Mouse (Mus musculus): ENCODE data around the gene Phyhipl. TPM values are rescaled to one million over a fixed set of nuclear protein-coding genes. Genes with fewer than 3 reads are reported as not detected.

Gene Phyhipl
- polyA plus RNA-seq, 1 experiment from 2014 or later, result 1.0 TPM

DNA sequence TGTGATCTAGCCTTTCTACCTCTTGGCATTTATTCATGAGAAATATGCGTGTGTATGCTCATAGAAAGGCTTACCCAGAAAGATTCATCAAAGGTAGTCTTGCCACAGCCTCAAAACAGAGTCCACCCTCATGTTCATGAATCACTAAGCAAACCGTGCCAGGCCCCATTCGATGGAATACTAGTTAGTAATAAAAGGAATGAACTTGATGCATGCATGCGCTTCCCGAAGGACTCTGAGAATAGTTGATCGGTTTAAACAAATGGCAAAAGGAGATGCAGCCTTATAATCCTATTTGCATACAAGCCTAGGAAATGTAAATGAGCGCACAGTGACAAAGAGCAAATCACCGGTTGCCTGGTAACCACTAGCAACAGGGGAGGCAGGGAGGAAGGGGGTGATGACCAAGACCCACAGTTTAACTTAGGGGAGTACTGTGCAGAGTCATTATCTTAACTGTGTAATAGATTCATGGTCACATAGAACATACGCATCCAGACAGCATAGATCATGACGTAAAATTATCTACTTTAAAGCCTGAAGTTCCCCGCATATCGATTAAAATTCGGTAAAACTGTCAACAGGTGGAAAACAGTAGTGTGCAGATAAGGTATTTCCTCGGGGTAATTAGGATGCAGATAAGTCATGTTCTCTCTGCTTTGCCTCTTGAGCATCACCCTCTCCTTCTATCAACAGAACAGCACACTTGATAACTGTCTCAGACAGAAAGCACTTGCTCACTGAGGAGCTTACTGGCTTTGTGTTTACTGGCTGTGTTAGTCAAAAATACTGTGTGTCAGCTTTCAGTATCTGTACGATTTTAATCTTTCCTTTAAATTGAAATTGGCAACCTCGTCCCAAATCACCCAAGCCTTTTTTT, 3.8 kb downstream of the Phyhipl start:
- no peak for ATAC-seq (ENCODE audit: insufficient read depth)
- H3K4me1 ChIP-seq (ENCODE audit: insufficient read depth), result no peaks in the 10 kb centered on the region

DNA sequence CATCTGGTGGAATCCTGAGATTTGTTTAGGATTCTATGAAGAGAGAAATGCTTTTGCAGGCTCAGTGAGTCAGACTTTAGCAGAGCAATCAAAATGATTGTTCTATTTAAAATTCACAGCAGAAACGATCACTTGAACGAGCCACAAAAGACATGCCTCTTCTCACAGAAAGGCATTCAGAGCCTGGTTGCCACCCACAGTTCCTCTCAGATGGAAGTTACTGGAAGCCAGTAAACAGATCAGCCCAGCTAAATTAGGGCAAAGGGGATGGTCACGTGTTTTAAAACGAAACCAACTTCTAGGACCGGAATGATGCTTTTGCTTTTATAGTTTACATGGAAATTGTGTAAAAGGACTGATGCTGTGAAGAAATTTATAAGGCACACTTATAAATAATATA, 6.9 kb downstream of the Phyhipl start:
- ATAC-seq (ENCODE audit: insufficient read depth), result no peak
- DNase-seq, result no peak

More for the DNA sequence above, 3.8 kb downstream of the Phyhipl start:
- Histone ChIP-seq H3K9ac (no peak overlapping the region), H3K27ac (ENCODE audit: low read depth) (no peak overlapping the region), H3K36me3 (ENCODE audit: insufficient read depth) (no peaks in the 10 kb centered on the region), H3K9me3 (ENCODE audit: low read depth, low read length) (no peaks in the 10 kb centered on the region), H3K4me2 (no peak overlapping the region), H3K27me3 (ENCODE audit: insufficient read depth, low read length) (no peaks in the 10 kb centered on the region), H3K4me3 (ENCODE audit: low read depth, low read length) (no peak overlapping the region)
- 56% methylated on average over 16 of the region's 16 CpGs for WGBS
- no peak for DNase-seq
- no peak for TF ChIP-seq CTCF (IDR thresholded peaks at IDR 0.05; ENCODE audit: low read depth)

DNA sequence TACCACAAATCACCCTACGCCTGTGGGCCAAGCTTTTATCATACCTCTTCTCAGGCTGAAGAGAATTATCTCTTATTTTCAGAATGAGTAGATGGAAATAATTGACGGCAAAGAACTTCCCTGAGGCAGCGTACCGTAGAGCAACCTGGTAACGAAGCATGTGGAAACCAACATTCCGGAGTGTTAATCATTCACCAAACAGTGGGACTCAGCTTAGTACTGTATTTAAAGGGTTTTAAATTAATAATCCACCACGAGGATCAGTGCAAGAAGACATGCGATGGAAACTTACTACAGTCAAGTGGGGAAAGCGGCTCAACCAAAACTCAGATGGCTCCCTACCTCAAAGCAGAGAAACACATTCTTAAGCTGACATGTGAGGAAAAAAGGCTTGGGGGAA, 12.6 kb downstream of the Phyhipl start:
- ATAC-seq (ENCODE audit: insufficient read depth) (no peak; the same call in 1 of the 2 replicates), DNase-seq (peak; percentile 39)
- 67% methylated on average over 9 of the region's 9 CpGs for WGBS
- Histone ChIP-seq H3K27ac (ENCODE audit: low read depth) (no peak overlapping the region), H3K9me3 (ENCODE audit: low read depth, low read length) (no peaks in the 10 kb centered on the region), H3K27me3 (ENCODE audit: insufficient read depth, low read length) (no peaks in the 10 kb centered on the region), H3K4me1 (ENCODE audit: insufficient read depth) (no peaks in the 10 kb centered on the region), H3K4me3 (ENCODE audit: low read depth, low read length) (no peak overlapping the region), H3K9ac (no peak overlapping the region), H3K36me3 (ENCODE audit: insufficient read depth) (no peaks in the 10 kb centered on the region), H3K4me2 (no peak overlapping the region)
- no peak for TF ChIP-seq CTCF (IDR thresholded peaks at IDR 0.05; ENCODE audit: low read depth)

More for the DNA sequence above, 6.9 kb downstream of the Phyhipl start:
- no peaks in the 10 kb centered on the region for H3K4me1 ChIP-seq (ENCODE audit: insufficient read depth)
- no peaks in the 10 kb centered on the region for H3K27me3 ChIP-seq (ENCODE audit: insufficient read depth, low read length)
- WGBS, result 64% methylated on average over 5 of the region's 5 CpGs
- no peak overlapping the region for H3K4me2 ChIP-seq
- H3K36me3 ChIP-seq (ENCODE audit: insufficient read depth), result no peaks in the 10 kb centered on the region
- no peak overlapping the region for H3K27ac ChIP-seq (ENCODE audit: low read depth)
- H3K4me3 ChIP-seq (ENCODE audit: low read depth, low read length), result no peak overlapping the region
- no peaks in the 10 kb centered on the region for H3K9me3 ChIP-seq (ENCODE audit: low read depth, low read length)
- no peak overlapping the region for H3K9ac ChIP-seq
- TF ChIP-seq CTCF (IDR thresholded peaks at IDR 0.05; ENCODE audit: low read depth), result no peak

DNA sequence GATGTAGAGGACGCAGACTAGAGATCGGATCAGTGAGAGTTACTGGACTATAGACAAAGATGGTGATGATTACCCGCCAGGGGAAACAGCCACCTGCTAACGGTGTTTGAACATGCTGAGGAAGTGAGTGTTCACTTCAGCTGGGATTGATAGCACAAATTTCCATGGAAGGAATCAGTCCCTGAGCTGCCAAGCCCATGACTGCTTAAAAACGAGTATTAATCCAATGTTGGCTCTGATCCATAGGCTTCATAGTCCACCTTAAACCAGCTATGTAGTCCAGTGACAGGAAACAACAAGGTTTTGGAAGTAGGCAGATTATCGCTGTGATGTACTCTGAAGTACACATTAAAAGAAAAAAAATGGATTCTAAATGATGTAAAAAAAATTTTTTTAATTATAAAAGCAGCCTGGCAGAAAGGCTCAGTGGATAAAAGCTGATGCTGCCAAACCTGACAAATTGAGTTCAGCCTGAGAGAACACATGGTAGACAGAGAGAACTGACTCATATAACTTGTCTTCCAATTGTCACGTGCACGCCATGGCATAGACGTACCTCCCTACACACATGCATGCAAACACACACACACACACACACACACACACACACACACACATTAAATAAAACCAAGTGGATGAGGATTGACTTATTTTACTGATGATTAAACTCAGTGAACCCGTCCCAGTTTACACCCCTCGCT, 14.7 kb downstream of the Phyhipl start:
- DNase-seq (no peak), ATAC-seq (ENCODE audit: insufficient read depth) (no peak)
- no peaks in the 10 kb centered on the region for H3K27me3 ChIP-seq (ENCODE audit: insufficient read depth, low read length)
- no peaks in the 10 kb centered on the region for H3K4me1 ChIP-seq (ENCODE audit: insufficient read depth)
- H3K4me3 ChIP-seq (ENCODE audit: low read depth, low read length), result no peak overlapping the region
- no peak overlapping the region for H3K9ac ChIP-seq
- H3K9me3 ChIP-seq (ENCODE audit: low read depth, low read length), result no peaks in the 10 kb centered on the region
- WGBS, result 73% methylated on average over 11 of the region's 11 CpGs
- H3K27ac ChIP-seq (ENCODE audit: low read depth), result no peak overlapping the region
- TF ChIP-seq CTCF (IDR thresholded peaks at IDR 0.05; ENCODE audit: low read depth), result no peak
- H3K36me3 ChIP-seq (ENCODE audit: insufficient read depth), result no peaks in the 10 kb centered on the region
- H3K4me2 ChIP-seq, result no peak overlapping the region

DNA sequence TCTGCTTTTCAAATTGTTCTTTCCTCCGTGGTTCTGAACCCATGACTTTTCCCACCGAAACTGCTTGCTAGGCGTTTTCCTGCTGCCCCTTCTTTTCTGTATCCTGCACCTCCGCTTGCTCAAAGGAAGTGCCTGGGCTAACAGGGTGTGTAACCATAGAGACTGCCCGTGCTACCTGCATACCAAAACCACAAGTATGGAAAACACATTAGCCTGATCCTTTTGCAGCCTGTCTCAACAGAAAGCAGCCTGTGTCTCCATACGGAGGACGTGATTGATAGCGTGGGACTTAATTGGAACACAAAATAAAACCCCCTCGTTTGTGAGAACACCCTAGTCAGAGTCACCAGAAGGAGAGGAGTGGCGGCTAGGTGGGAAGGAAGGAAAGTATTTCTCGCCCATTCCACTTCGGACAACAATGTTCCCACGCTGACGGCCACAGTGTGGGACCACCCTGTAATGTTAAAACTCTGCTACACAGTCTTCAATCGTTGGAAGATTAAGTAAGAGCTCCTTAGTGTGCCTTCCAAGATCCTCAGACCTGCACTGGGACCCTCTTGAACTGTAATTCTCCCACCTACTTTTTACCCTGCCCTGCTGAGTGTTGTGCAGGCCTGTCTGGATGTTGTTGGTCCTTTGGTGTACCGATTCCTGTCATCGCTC, 15.6 kb downstream of the Phyhipl start:
- DNase-seq (no peak), ATAC-seq (ENCODE audit: insufficient read depth) (no peak)
- Histone ChIP-seq H3K4me3 (ENCODE audit: low read depth, low read length) (no peak overlapping the region), H3K36me3 (ENCODE audit: insufficient read depth) (no peaks in the 10 kb centered on the region), H3K27ac (ENCODE audit: low read depth) (no peak overlapping the region), H3K9ac (no peak overlapping the region), H3K4me2 (no peak overlapping the region), H3K27me3 (ENCODE audit: insufficient read depth, low read length) (no peaks in the 10 kb centered on the region), H3K9me3 (ENCODE audit: low read depth, low read length) (no peaks in the 10 kb centered on the region), H3K4me1 (ENCODE audit: insufficient read depth) (no peaks in the 10 kb centered on the region)
- WGBS, result 54% methylated on average over 17 of the region's 17 CpGs
- TF ChIP-seq CTCF (IDR thresholded peaks at IDR 0.05; ENCODE audit: low read depth), result no peak

DNA sequence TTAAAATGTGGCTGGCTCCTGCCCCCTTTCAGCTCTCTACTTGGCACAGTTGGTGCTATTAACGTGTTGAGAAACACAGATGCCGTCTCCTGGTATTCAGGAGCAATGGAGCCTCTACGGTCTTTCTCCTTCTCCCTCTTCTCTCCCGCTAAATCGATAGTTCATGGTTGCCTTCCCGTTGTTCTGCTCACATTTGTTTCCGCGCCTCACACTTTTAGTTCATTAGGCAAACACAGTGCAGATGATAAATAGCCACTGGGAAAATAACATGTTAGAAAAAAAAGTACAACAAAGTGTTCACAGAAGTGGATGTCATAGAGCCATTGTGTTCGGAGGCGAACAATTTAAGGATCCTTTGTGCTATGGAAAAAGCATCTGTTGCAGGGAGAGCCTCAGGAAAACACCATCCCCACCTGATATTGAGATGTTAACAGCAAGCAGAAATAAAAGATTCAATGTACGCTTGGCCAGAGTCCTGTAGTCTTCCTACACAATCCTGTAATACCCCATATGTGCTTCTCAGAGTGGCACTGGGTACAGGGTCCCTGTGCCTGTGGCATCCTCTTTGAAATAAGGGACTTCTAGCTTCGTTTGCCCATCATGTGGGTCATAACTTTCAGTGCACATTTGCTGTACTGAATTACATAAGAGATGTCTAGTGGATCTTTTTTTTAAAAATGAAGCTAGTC, 18.0 kb downstream of the Phyhipl start:
- DNase-seq (no peak), ATAC-seq (ENCODE audit: insufficient read depth) (no peak)
- no peak for TF ChIP-seq CTCF (IDR thresholded peaks at IDR 0.05; ENCODE audit: low read depth)
- Histone ChIP-seq H3K4me2 (no peak overlapping the region), H3K36me3 (ENCODE audit: insufficient read depth) (no peaks in the 10 kb centered on the region), H3K27ac (ENCODE audit: low read depth) (no peak overlapping the region), H3K4me1 (ENCODE audit: insufficient read depth) (no peaks in the 10 kb centered on the region), H3K9me3 (ENCODE audit: low read depth, low read length) (no peaks in the 10 kb centered on the region), H3K9ac (no peak overlapping the region), H3K27me3 (ENCODE audit: insufficient read depth, low read length) (no peaks in the 10 kb centered on the region), H3K4me3 (ENCODE audit: low read depth, low read length) (no peak overlapping the region)
- WGBS, result 83% methylated on average over 12 of the region's 12 CpGs
